Mouse (Mus musculus) megakaryocyte, embryonic 14.5 days (primary cell): ENCODE measurements at regions not wholly inside any gene's neighbourhood (a gene's known extent, or its start where the extent isn't known, plus 50 kb on each side); places are given as distances from the start of the nearest gene placed in this dataset.

Experiments used
- FLI1 ChIP-seq: IDR thresholded peaks from 2 replicates; pipeline ENCODE4 v1.6.1; 2012; ENCODE audit warnings: low read length, inconsistent platforms, mixed read lengths
- GATA1 ChIP-seq: IDR thresholded peaks from 3 replicates; pipeline ENCODE4 v1.6.1; 2012; ENCODE audit warnings: mixed read lengths, low read length, inconsistent platforms, borderline replicate concordance

- no peak for TF ChIP-seq GATA1
- TF ChIP-seq FLI1: no peak
Observed at GRCm38 (mm10) chr4:31143166-31143565, 820.7 kb upstream of the Map3k7 start.
